Mouse (Mus musculus) left cerebral cortex, postnatal 10 days (tissue): Measurements from ENCODE around the gene Rarres2. TPM values are rescaled to one million over a fixed set of nuclear protein-coding genes. Genes with fewer than 3 reads are reported as not detected.
"Not testable (repeated sequence)": the region's sequence is repeated elsewhere in the genome, so short reads cannot be mapped to it uniquely, and the experiment has no call there.

Experiments used
- DNase-seq, 2 experiments: peaks; one replicate each; pipeline ENCODE4 v3.0.0; 2021 to 2022; ENCODE audit warnings: low spot score in 2 of 2, mixed read lengths in 1 of 2; ENCODE audit errors: extremely low spot score in 1 of 2
- intact Hi-C: fragments of 180-260 bp; cut with DNase I; formaldehyde crosslinking; loops from one replicate; pipeline ENCODE4 v1.15.1; 2025
- total RNA-seq, 2 experiments: library from RNA; stranded (reverse); gene quantifications; 2 replicates each; pipeline ENCODE4 v1.2.3; 2021

The Rarres2 gene
- total RNA-seq, 2 experiments from 2014 or later, result 6.2 to 7.0 TPM

- DNase-seq, result no peak
- intact Hi-C loops, result no loop called here
These were observed 24.3 kb downstream of the Rarres2 start for GRCm38 (mm10) chr6:48548314-48548713.

DNA sequence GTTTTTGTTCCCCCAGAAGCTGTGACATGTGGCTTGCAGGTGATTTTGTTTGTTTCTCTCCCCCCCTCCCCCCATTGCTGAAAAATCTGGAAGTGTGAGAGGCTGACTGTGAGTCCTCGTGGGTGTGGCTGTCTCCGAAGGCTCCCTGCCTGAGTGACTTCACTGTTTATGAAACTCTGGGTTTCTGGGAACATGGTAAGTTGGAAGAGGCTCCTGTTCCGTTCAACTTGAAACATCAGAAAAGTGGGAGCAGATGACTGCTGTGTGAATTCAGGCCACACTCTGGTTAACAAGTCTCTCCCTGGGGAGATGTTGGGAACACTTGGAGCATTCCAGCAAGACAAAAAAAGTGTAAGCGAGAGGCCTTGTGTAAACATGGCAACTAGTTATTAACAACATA is 25.7 kb downstream of the Rarres2 start:
- intact Hi-C loops, result no loop called here
- no peak for DNase-seq

DNA sequence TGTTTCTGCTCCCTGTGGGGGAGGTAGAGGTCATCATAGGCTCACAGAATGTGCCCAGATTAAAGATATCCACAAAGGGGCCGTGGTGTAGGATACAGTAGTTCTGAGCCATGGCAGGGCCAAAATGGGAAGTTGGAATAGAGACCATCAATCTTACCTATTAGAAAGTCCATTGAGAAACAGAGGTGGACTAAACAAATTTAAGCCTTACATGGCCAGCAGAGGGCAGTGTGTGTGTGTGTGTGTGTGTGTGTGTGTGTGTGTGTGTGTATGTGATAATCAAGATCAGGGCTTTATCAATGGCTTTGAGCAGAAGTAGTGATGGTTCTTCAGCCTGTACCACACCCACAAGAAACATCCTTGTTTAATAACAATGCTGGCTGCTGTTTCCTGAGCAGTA is 26.3 kb downstream of the Rarres2 start:
- intact Hi-C loops, result no loop called here
- peak in 1 of 2 experiments; percentile 54 for DNase-seq

GRCm38 (mm10) chr6:48545251-48545650 is 27.3 kb downstream of the Rarres2 start:
- DNase-seq, result no peak
- intact Hi-C loops, result no loop called here

DNA sequence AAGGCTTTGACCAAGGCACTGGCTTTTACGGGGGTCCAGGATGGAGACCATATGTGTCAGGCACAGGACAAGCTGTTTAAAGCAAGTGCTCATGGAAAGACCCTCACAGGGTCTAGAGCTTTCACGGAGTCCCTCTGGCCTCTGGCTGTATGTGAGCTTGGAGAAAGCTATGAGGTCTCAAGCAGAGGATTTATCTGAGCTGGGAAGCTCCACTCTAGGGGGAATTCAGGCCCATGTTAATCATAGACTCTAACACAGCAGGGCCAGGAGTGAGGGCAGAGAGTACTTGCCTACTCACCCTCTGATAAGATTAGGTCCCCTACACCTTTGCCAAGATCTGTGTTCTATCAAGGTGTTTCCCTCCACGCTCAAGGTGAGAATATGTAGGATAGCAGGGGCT is 30.0 kb downstream of the Rarres2 start:
- intact Hi-C loops, result loop anchor here (5.0 kb wide), 1 partner anchor 90 kb away; no protein-coding TSS in a partner anchor
- DNase-seq, result no peak

GRCm38 (mm10) chr6:48541560-48542450 is 30.8 kb downstream of the Rarres2 start:
- intact Hi-C loops, result loop anchor here (5.0 kb wide), 1 partner anchor 90 kb away; no protein-coding TSS in a partner anchor
- DNase-seq, result peak in 1 of 2 experiments; percentile 49

DNA sequence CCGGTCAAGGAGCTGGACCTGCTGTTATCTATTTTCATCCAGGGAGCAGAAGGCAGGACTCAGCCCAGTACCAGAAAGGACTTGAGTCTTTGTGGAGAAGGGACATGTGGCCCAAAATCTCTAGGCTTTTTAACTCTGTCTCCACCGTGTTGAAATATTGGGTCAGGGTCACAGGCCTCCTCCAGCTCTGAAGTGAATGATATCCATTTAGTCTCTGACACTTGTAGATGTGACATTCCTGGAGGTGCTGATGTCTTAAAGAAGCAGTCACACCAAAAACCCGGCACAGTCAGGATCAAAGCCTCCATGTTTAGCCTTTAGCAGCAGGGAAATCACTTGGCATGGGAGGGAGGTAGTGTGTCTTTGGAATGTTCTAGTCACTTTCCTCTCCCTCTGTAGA is 31.9 kb downstream of the Rarres2 start:
- no peak for DNase-seq
- intact Hi-C loops, result loop anchor here (5.0 kb wide), 1 partner anchor 92 kb away; no protein-coding TSS in a partner anchor

DNA sequence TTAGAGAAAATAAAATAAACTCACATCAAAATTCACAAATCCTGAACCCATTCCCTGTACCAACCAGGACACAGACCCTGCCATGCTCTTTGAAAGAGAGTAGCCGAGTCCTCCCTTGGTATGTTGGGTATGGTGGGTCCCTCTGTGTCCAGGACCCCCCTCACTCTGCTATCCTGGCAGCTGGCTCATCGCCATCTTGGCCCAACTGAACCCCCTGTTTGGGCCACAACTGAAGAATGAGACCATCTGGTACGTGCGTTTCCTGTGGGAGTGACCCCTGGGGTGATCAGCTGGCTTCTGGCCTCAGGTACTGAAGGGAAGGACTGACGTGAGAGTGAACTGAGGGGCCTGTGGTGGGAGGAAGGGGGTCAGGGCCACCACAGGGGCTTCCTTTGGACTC is 32.7 kb downstream of the Rarres2 start:
- no peak for DNase-seq
- intact Hi-C loops, result loop anchor here (5.0 to 10.0 kb wide), 2 partner anchors 92 to 365 kb away; no protein-coding TSS in a partner anchor

- intact Hi-C loops, result loop anchor here (10.0 kb wide), 1 partner anchor 364 kb away; no protein-coding TSS in a partner anchor
- peak; percentile 70 to 88 for DNase-seq
These were observed 33.5 kb downstream of the Rarres2 start for GRCm38 (mm10) chr6:48538841-48539737.

GRCm38 (mm10) chr6:48537105-48537954 is 35.3 kb downstream of the Rarres2 start, which contains the start of gene Atp6v0e2:
TSS of gene Atp6v0e2 (plus strand) at chr6:48537615.
- DNase-seq, result peak; percentile 88 to 94
- intact Hi-C loops, result loop anchor here (10.0 kb wide), 1 partner anchor 363 kb away; no protein-coding TSS in a partner anchor

- no peak for DNase-seq
- intact Hi-C loops, result loop anchor here (10.0 kb wide), 1 partner anchor 361 kb away; no protein-coding TSS in a partner anchor
These were observed 36.5 kb downstream of the Rarres2 start for GRCm38 (mm10) chr6:48536091-48536490.

- DNase-seq, result no peak
- intact Hi-C loops, result loop anchor here (10.0 kb wide), 1 partner anchor 360 kb away; no protein-coding TSS in a partner anchor
These were observed 37.7 kb downstream of the Rarres2 start for GRCm38 (mm10) chr6:48534913-48535312.

DNA sequence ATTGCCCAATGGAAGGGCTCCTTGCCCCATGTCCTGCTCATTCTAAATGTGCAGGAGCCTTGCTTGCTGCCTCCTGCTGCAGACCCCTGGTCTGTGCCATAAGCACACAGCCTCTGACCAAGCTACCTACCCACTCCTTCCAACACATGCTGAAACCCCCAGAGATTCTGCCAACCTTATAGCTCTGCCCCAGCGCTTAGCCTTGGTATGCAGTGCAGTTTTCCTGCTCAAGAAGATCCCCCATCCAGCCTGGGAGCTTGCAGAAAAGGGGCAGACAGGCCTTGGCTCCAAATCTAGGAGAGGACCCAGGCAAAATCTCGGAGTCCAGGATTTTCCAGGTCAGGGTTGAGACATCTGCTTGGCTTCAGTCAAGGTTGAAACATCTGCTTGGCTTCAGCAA is 39.1 kb downstream of the Rarres2 start:
- no peak for DNase-seq
- intact Hi-C loops, result loop anchor here (10.0 kb wide), 1 partner anchor 359 kb away; no protein-coding TSS in a partner anchor

GRCm38 (mm10) chr6:48530862-48531261 is 41.7 kb downstream of the Rarres2 start:
- intact Hi-C loops, result loop anchor here (10.0 kb wide), 1 partner anchor 356 kb away; no protein-coding TSS in a partner anchor
- DNase-seq, result no peak

- intact Hi-C loops, result loop anchor here (10.0 kb wide), 1 partner anchor 355 kb away; no protein-coding TSS in a partner anchor
- DNase-seq, result no peak
These were observed 42.6 kb downstream of the Rarres2 start for GRCm38 (mm10) chr6:48529871-48530440.

GRCm38 (mm10) chr6:48529261-48529660 is 43.3 kb downstream of the Rarres2 start:
- intact Hi-C loops, result no loop called here
- DNase-seq, result no peak

GRCm38 (mm10) chr6:48527901-48528300 is 44.7 kb downstream of the Rarres2 start:
- DNase-seq, result no peak

GRCm38 (mm10) chr6:48524882-48525281 is 47.7 kb downstream of the Rarres2 start:
- DNase-seq, intact Hi-C loops: not testable (repeated sequence)

More at GRCm38 (mm10) chr6:48527901-48528300, 44.7 kb downstream of the Rarres2 start:
- intact Hi-C loops, result no loop called here
